Comparison of ENCODE assay signal across 9 mouse cellular contexts in genomic region chr1:120964179-120964517, GRCm38 (mm10).
DNase-seq lines count a peak whose midpoint lies in the region; ATAC-seq and TF ChIP-seq lines count a peak whose summit lies in the region.
"Had no signal": no experiment of that assay in that cellular context is flagged by ENCODE, and none has a peak within 500 bp of the region (broad histone marks: within the 10 kb centered on the region; RNA-seq: fewer than 3 reads in every experiment).

No protein-coding gene starts in this region.

- no peaks in the 10 kb centered on the region for H3K36me3 ChIP-seq in kidney, embryonic 15.5 days
- H3K36me3 ChIP-seq in embryonic facial prominence, embryonic 13.5 days, result no peaks in the 10 kb centered on the region
- H3K36me3 ChIP-seq in hindbrain, embryonic 15.5 days, result no peaks in the 10 kb centered on the region
- H3K36me3 ChIP-seq in midbrain, postnatal 0 days (ENCODE audit: insufficient read depth, low read length), result no peaks in the 10 kb centered on the region

- no peak overlapping the region for H3K27ac ChIP-seq in kidney, embryonic 15.5 days
- H3K27ac ChIP-seq in embryonic facial prominence, embryonic 13.5 days, result no peak overlapping the region
- H3K27ac ChIP-seq in hindbrain, embryonic 15.5 days (replicated peaks), result no peak overlapping the region
- no peak overlapping the region for H3K27ac ChIP-seq in midbrain, postnatal 0 days (ENCODE audit: low read depth, low read length)

- H3K4me2 ChIP-seq in kidney, embryonic 15.5 days, result peak overlapping the region; percentile 50
- peak overlapping the region; percentile 61 for H3K4me2 ChIP-seq in embryonic facial prominence, embryonic 13.5 days
- peak overlapping the region; percentile 55 for H3K4me2 ChIP-seq in hindbrain, embryonic 15.5 days
- H3K4me2 ChIP-seq in midbrain, postnatal 0 days (ENCODE audit: low read depth, low read length, poor library complexity, severe bottlenecking), result peak overlapping the region; percentile 51

- no peak for DNase-seq in kidney, postnatal 36 days
- DNase-seq in midbrain, postnatal 0 days (ENCODE audit: low spot score), result no peak
- no peak for DNase-seq in spleen, adult 18-20 months
- no peak for DNase-seq in spleen, postnatal 10 days (ENCODE audit: low spot score in 2 of 2)
- no peak for DNase-seq in left cerebral cortex, adult 9 months (ENCODE audit: low spot score in 2 of 2)

- no peaks in the 10 kb centered on the region for H3K9me3 ChIP-seq in kidney, embryonic 15.5 days (replicated peaks)
- H3K9me3 ChIP-seq in embryonic facial prominence, embryonic 13.5 days, result no peaks in the 10 kb centered on the region
- no peaks in the 10 kb centered on the region for H3K9me3 ChIP-seq in hindbrain, embryonic 15.5 days
- H3K9me3 ChIP-seq in midbrain, postnatal 0 days (ENCODE audit: low read length), result no peaks in the 10 kb centered on the region

- H3K27me3 ChIP-seq in kidney, embryonic 15.5 days, result no peaks in the 10 kb centered on the region
- H3K27me3 ChIP-seq in embryonic facial prominence, embryonic 13.5 days, result peaks cover 15% of the 10 kb centered on the region; the same call in 1 of the 2 replicates
- no peaks in the 10 kb centered on the region for H3K27me3 ChIP-seq in hindbrain, embryonic 15.5 days
- no peaks in the 10 kb centered on the region for H3K27me3 ChIP-seq in midbrain, postnatal 0 days (ENCODE audit: insufficient read depth, low read length)
- H3K27me3 ChIP-seq: CH12.LX had no signal

- no peak for TF ChIP-seq CTCF in midbrain, postnatal 0 days (IDR thresholded peaks at IDR 0.05)

- H3K4me1 ChIP-seq in kidney, embryonic 15.5 days, result no peaks in the 10 kb centered on the region
- H3K4me1 ChIP-seq in embryonic facial prominence, embryonic 13.5 days, result peaks cover 7% of the 10 kb centered on the region; the same call in 1 of the 2 replicates
- H3K4me1 ChIP-seq in hindbrain, embryonic 15.5 days (replicated peaks), result peaks cover 8% of the 10 kb centered on the region; the same call in 1 of the 2 replicates
- no peaks in the 10 kb centered on the region for H3K4me1 ChIP-seq in midbrain, postnatal 0 days (ENCODE audit: insufficient read depth, low read length)

- 52% methylated on average over 17 of the region's 17 CpGs for WGBS in kidney, embryonic 15.5 days
- WGBS in embryonic facial prominence, embryonic 13.5 days, result 35% methylated on average over 17 of the region's 17 CpGs
- WGBS in hindbrain, embryonic 15.5 days, result 40% methylated on average over 17 of the region's 17 CpGs
- WGBS in midbrain, postnatal 0 days, result 41% methylated on average over 17 of the region's 17 CpGs

- no peak overlapping the region for H3K9ac ChIP-seq in kidney, embryonic 15.5 days
- peak overlapping the region; percentile 37 for H3K9ac ChIP-seq in embryonic facial prominence, embryonic 13.5 days
- no peak overlapping the region for H3K9ac ChIP-seq in hindbrain, embryonic 15.5 days
- H3K9ac ChIP-seq in midbrain, postnatal 0 days (replicated peaks; ENCODE audit: low read length, poor library complexity, severe bottlenecking), result 0 out of 2 replicates have a peak overlapping the region, but pooled peaks have one; percentile 8

- ATAC-seq in kidney, embryonic 15.5 days (replicated peaks; ENCODE audit: low FRiP score), result peak; percentile 31
- ATAC-seq in embryonic facial prominence, embryonic 13.5 days (ENCODE audit: insufficient number of reproducible peaks, insufficient read depth, low FRiP score, low TSS enrichment, low read depth), result no peak
- ATAC-seq in hindbrain, embryonic 15.5 days (ENCODE audit: low FRiP score, low read depth), result no peak
- no peak for ATAC-seq in midbrain, postnatal 0 days (ENCODE audit: low FRiP score)

- H3K4me3 ChIP-seq in kidney, embryonic 15.5 days (replicated peaks), result peak overlapping the region; percentile 30
- peak overlapping the region; percentile 36 for H3K4me3 ChIP-seq in embryonic facial prominence, embryonic 13.5 days
- peak overlapping the region; percentile 29 for H3K4me3 ChIP-seq in hindbrain, embryonic 15.5 days
- H3K4me3 ChIP-seq in midbrain, postnatal 0 days (ENCODE audit: low read depth, low read length), result peak overlapping the region; percentile 27

Comparison
In these comparisons a context has a peak if more than half of its experiments do, and no peak if none do; other contexts are left out.
1. H3K9ac ChIP-seq: peak in embryonic facial prominence, embryonic 13.5 days (single experiment) and midbrain, postnatal 0 days (single experiment); none in kidney, embryonic 15.5 days (single experiment) and hindbrain, embryonic 15.5 days (single experiment).
2. Peak in every context shown above with its lines, with median percentiles within 50 percentile points of each other: H3K4me2 ChIP-seq and H3K4me3 ChIP-seq.